Mouse (Mus musculus) limb, embryonic 11.5 days (tissue): Measurements from ENCODE around the gene Enpp4. TPM values are rescaled to one million over a fixed set of nuclear protein-coding genes. Genes with fewer than 3 reads are reported as not detected.

ENCODE experiments used
- ATAC-seq: fragments of 200-750 bp; cut with Nextera tagmentation; 2 replicates; pipeline ENCODE4 v1.8.0; 2017; ENCODE audit warnings: low read depth; ENCODE audit not compliant: insufficient number of reproducible peaks, low FRiP score, low TSS enrichment
- DNase-seq: peaks from one replicate; pipeline ENCODE4 v3.0.0-alpha.2; 2015; ENCODE audit warnings: low spot score
- H3K27ac ChIP-seq: fragments of 300-500 bp; sonication (generic); replicated peaks from 2 replicates; pipeline ENCODE4 v1.5.1; 2014; ENCODE audit warnings: low read depth, mild to moderate bottlenecking, low read length
- H3K27me3 ChIP-seq: fragments of 300-500 bp; sonication (generic); 2 replicates; pipeline ENCODE4 v1.6.1; 2014; ENCODE audit warnings: mild to moderate bottlenecking, low read length, mixed read lengths; ENCODE audit not compliant: control insufficient read depth, insufficient read depth
- H3K36me3 ChIP-seq: fragments of 300-500 bp; sonication (generic); 2 replicates; pipeline ENCODE4 v1.6.1; 2014; ENCODE audit warnings: mild to moderate bottlenecking, low read length, moderate library complexity, mixed read lengths; ENCODE audit not compliant: control insufficient read depth, insufficient read depth
- H3K4me1 ChIP-seq: fragments of 300-500 bp; sonication (generic); 2 replicates; pipeline ENCODE4 v1.6.1; 2014; ENCODE audit warnings: low read length, mixed read lengths; ENCODE audit not compliant: control insufficient read depth, insufficient read depth
- H3K4me2 ChIP-seq: fragments of 300-500 bp; sonication (generic); 2 replicates; pipeline ENCODE4 v1.6.1; 2014; ENCODE audit warnings: low read depth, mild to moderate bottlenecking, moderate library complexity; ENCODE audit not compliant: severe bottlenecking
- H3K4me3 ChIP-seq: fragments of 300-500 bp; sonication (generic); 2 replicates; pipeline ENCODE4 v1.5.1; 2014; ENCODE audit warnings: low read depth, low read length
- H3K9ac ChIP-seq: fragments of 300-500 bp; sonication (generic); 2 replicates; pipeline ENCODE4 v1.6.1; 2014; ENCODE audit warnings: mild to moderate bottlenecking, low read length
- H3K9me3 ChIP-seq: fragments of 300-500 bp; sonication (generic); 2 replicates; pipeline ENCODE4 v1.6.1; 2016; ENCODE audit warnings: low read length; ENCODE audit not compliant: control insufficient read depth
- WGBS: fragments of 180-500 bp; shearing (Covaris S2); extraction: QIAGEN DNeasy Blood & Tissue Kit; methylation state at CpG from one replicate; pipeline ENCODE4 v1.1.7; 2014; 5-methylcytosine and 5-hydroxymethylcytosine counted together
- polyA plus RNA-seq: library from polyadenylated mRNA; unstranded; fragments of >200 nt; fragmentation: Nextera tagmentation; extraction: Ambion mirVana; gene quantifications from 2 replicates; pipeline ENCODE4 v1.2.1, GENCODE M21; 2014

The Enpp4 gene
- polyA plus RNA-seq, 1 experiment from 2014 or later: 2.5 TPM

GRCm38 (mm10) chr17:44136018-44136417 is 30.4 kb upstream of the Enpp4 start:
- ATAC-seq (no peak), DNase-seq (no peak)
- Histone ChIP-seq H3K4me1 (no peaks in the 10 kb centered on the region), H3K36me3 (no peaks in the 10 kb centered on the region), H3K9ac (no peak overlapping the region), H3K4me2 (no peak overlapping the region), H3K4me3 (no peak overlapping the region), H3K27me3 (no peaks in the 10 kb centered on the region), H3K9me3 (no peaks in the 10 kb centered on the region), H3K27ac (no peak overlapping the region)
- WGBS: 84% methylated on average over 8 of the region's 8 CpGs

GRCm38 (mm10) chr17:44134545-44134944 is 28.9 kb upstream of the Enpp4 start:
- Histone ChIP-seq H3K4me2 (no peak overlapping the region), H3K36me3 (no peaks in the 10 kb centered on the region), H3K9me3 (no peaks in the 10 kb centered on the region), H3K9ac (no peak overlapping the region), H3K27ac (no peak overlapping the region), H3K27me3 (no peaks in the 10 kb centered on the region), H3K4me1 (no peaks in the 10 kb centered on the region), H3K4me3 (no peak overlapping the region)
- 88% methylated on average over 9 of the region's 9 CpGs for WGBS
- DNase-seq (no peak), ATAC-seq (no peak)

- WGBS: 77% methylated on average over 6 of the region's 6 CpGs
- DNase-seq (no peak), ATAC-seq (no peak)
- H3K27ac ChIP-seq: no peak overlapping the region
- H3K9me3 ChIP-seq: no peaks in the 10 kb centered on the region
- H3K9ac ChIP-seq: no peak overlapping the region
- no peaks in the 10 kb centered on the region for H3K36me3 ChIP-seq
- H3K4me1 ChIP-seq: no peaks in the 10 kb centered on the region
- no peak overlapping the region for H3K4me2 ChIP-seq
- H3K4me3 ChIP-seq: no peak overlapping the region
- H3K27me3 ChIP-seq: no peaks in the 10 kb centered on the region
Observed at GRCm38 (mm10) chr17:44134106-44134505, 28.5 kb upstream of the Enpp4 start.

GRCm38 (mm10) chr17:44130429-44130828 is 24.8 kb upstream of the Enpp4 start:
- no peaks in the 10 kb centered on the region for H3K4me1 ChIP-seq
- H3K9ac ChIP-seq: no peak overlapping the region
- no peaks in the 10 kb centered on the region for H3K9me3 ChIP-seq
- no peaks in the 10 kb centered on the region for H3K36me3 ChIP-seq
- no peak overlapping the region for H3K27ac ChIP-seq
- H3K27me3 ChIP-seq: no peaks in the 10 kb centered on the region
- H3K4me3 ChIP-seq: no peak overlapping the region
- ATAC-seq (no peak), DNase-seq (peak; percentile 82)
- no peak overlapping the region for H3K4me2 ChIP-seq
- WGBS: 13% methylated on average over 7 of the region's 7 CpGs

GRCm38 (mm10) chr17:44129092-44129750 is 23.6 kb upstream of the Enpp4 start:
- Histone ChIP-seq H3K4me2 (no peak overlapping the region), H3K4me1 (no peaks in the 10 kb centered on the region), H3K27ac (no peak overlapping the region), H3K4me3 (no peak overlapping the region), H3K9ac (no peak overlapping the region), H3K9me3 (no peaks in the 10 kb centered on the region), H3K36me3 (no peaks in the 10 kb centered on the region), H3K27me3 (no peaks in the 10 kb centered on the region)
- 87% methylated on average over 13 of the region's 13 CpGs for WGBS
- ATAC-seq (no peak), DNase-seq (no peak)

GRCm38 (mm10) chr17:44121366-44122100 is 15.9 kb upstream of the Enpp4 start:
- H3K36me3 ChIP-seq: no peaks in the 10 kb centered on the region
- whole genome bisulfite sequencing: 46% methylated on average over 12 of the region's 12 CpGs
- H3K4me3 ChIP-seq: no peak overlapping the region
- DNase-seq (peak; percentile 60), ATAC-seq (no peak)
- no peaks in the 10 kb centered on the region for H3K9me3 ChIP-seq
- peaks cover 4% of the 10 kb centered on the region; the same call in 1 of the 2 replicates for H3K4me1 ChIP-seq
- no peak overlapping the region for H3K4me2 ChIP-seq
- H3K27ac ChIP-seq: no peak overlapping the region
- no peaks in the 10 kb centered on the region for H3K27me3 ChIP-seq
- no peak overlapping the region for H3K9ac ChIP-seq

GRCm38 (mm10) chr17:44118231-44118630 is 12.6 kb upstream of the Enpp4 start:
- ATAC-seq: no peak

GRCm38 (mm10) chr17:44117721-44118120 is 12.1 kb upstream of the Enpp4 start:
- Histone ChIP-seq H3K36me3 (no peaks in the 10 kb centered on the region), H3K4me3 (no peak overlapping the region), H3K4me2 (no peak overlapping the region), H3K27ac (no peak overlapping the region), H3K9ac (no peak overlapping the region), H3K9me3 (no peaks in the 10 kb centered on the region), H3K4me1 (peaks cover 4% of the 10 kb centered on the region; the same call in 1 of the 2 replicates), H3K27me3 (no peaks in the 10 kb centered on the region)
- no peak for ATAC-seq
- no peak for DNase-seq
- WGBS: 77% methylated on average over 2 of the region's 2 CpGs

More at GRCm38 (mm10) chr17:44118231-44118630, 12.6 kb upstream of the Enpp4 start:
- Histone ChIP-seq H3K9ac (no peak overlapping the region), H3K9me3 (no peaks in the 10 kb centered on the region), H3K4me1 (peaks cover 4% of the 10 kb centered on the region; the same call in 1 of the 2 replicates), H3K4me3 (no peak overlapping the region), H3K27me3 (no peaks in the 10 kb centered on the region), H3K27ac (no peak overlapping the region), H3K36me3 (no peaks in the 10 kb centered on the region), H3K4me2 (no peak overlapping the region)
- no peak for DNase-seq
- 83% methylated on average over 4 of the region's 4 CpGs for WGBS
